Mouse (Mus musculus) heart, adult 2 months (tissue): Measurements from ENCODE around the gene Cd200. TPM values are rescaled to one million over a fixed set of nuclear protein-coding genes. Genes with fewer than 3 reads are reported as not detected.
"Not testable (repeated sequence)": the region's sequence is repeated elsewhere in the genome, so short reads cannot be mapped to it uniquely, and the experiment has no call there.

ENCODE experiments used
- DNase-seq, 2 experiments: peaks; one replicate each; pipeline ENCODE4 v3.0.0; 2021
- H3K27ac ChIP-seq: fragments of 200-600 bp; 2 replicates; pipeline ENCODE4 v1.8.1; 2022
- H3K27me3 ChIP-seq: fragments of 200-500 bp; 2 replicates; pipeline ENCODE4 v1.6.1; 2012; ENCODE audit warnings: mild to moderate bottlenecking, low read length, inconsistent platforms, mixed read lengths; ENCODE audit not compliant: control insufficient read depth, insufficient read depth
- H3K36me3 ChIP-seq: fragments of 200-500 bp; 2 replicates; pipeline ENCODE4 v1.6.1; 2012; ENCODE audit warnings: low read length, inconsistent platforms; ENCODE audit not compliant: control insufficient read depth, insufficient read depth
- H3K4me1 ChIP-seq: fragments of 200-500 bp; 2 replicates; pipeline ENCODE4 v1.6.1; 2011; ENCODE audit warnings: low read length; ENCODE audit not compliant: control insufficient read depth, insufficient read depth
- H3K4me3 ChIP-seq: fragments of 200-600 bp; 2 replicates; pipeline ENCODE4 v1.8.1; 2022
- H3K79me2 ChIP-seq: fragments of 200-500 bp; replicated peaks from 2 replicates; pipeline ENCODE4 v1.6.1; 2012; ENCODE audit warnings: mild to moderate bottlenecking, inconsistent platforms, low read length, moderate library complexity, mixed read lengths; ENCODE audit not compliant: control insufficient read depth, insufficient read depth
- H3K9ac ChIP-seq: fragments of 200-500 bp; 2 replicates; pipeline ENCODE4 v1.6.1; 2012; ENCODE audit warnings: low read depth, mild to moderate bottlenecking, control low read depth, inconsistent platforms, low read length, mixed read lengths
- CTCF ChIP-seq: fragments of 200-600 bp; IDR thresholded peaks from 2 replicates; pipeline ENCODE4 v1.8.1; 2022; ENCODE audit warnings: antibody characterized with exemption, mild to moderate bottlenecking, moderate library complexity
- EP300 ChIP-seq: fragments of 200-500 bp; IDR thresholded peaks from 2 replicates; pipeline ENCODE4 v1.6.1; 2011; ENCODE audit warnings: low read depth, low read length, control low read depth; ENCODE audit not compliant: insufficient read depth
- POLR2A ChIP-seq: fragments of 200-500 bp; IDR thresholded peaks from 2 replicates; pipeline ENCODE4 v1.6.1; 2011; ENCODE audit warnings: mild to moderate bottlenecking, low read depth, low read length, control low read depth; ENCODE audit not compliant: insufficient read depth
- WGBS: fragments of 180-500 bp; shearing (Covaris S2); methylation state at CpG from one replicate; pipeline ENCODE4 v1.1.7; 2018; 5-methylcytosine and 5-hydroxymethylcytosine counted together
- intact Hi-C: fragments of 180-260 bp; cut with DNase I; formaldehyde crosslinking; loops from one replicate; pipeline ENCODE4 v1.15.1; 2025
- polyA plus RNA-seq: library from polyadenylated mRNA; depleted of rRNA; stranded (reverse); fragments of >200 nt; gene quantifications from 2 replicates; pipeline ENCODE4 v1.2.3, GENCODE M21; 2012
- total RNA-seq, 2 experiments: library from RNA; stranded (reverse); gene quantifications; 2 replicates each; pipeline ENCODE4 v1.2.3; 2021

The Cd200 gene
- total and polyA plus RNA-seq, 3 experiments = 63.6 to 90.0 (median 69.3) TPM

- peaks cover 19% of the 10 kb centered on the region for H3K4me1 ChIP-seq
These were observed 43.5 kb downstream of the Cd200 start for GRCm38 (mm10) chr16:45365353-45365752.

GRCm38 (mm10) chr16:45364627-45365026, 44.2 kb downstream of the Cd200 start:
- no peaks in the 10 kb centered on the region for H3K79me2 ChIP-seq
- peaks cover 17% of the 10 kb centered on the region for H3K4me1 ChIP-seq
- no peaks in the 10 kb centered on the region for H3K27me3 ChIP-seq
- intact Hi-C loops = no loop called here
- H3K36me3 ChIP-seq = peaks cover 37% of the 10 kb centered on the region
- H3K4me3 ChIP-seq = no peak overlapping the region
- no peak overlapping the region for H3K9ac ChIP-seq
- DNase-seq = no peak
- peak overlapping the region; percentile 78 for H3K27ac ChIP-seq
- WGBS = 82% methylated on average over 1 of the region's 1 CpGs
- TF ChIP-seq EP300 = no peak
- TF ChIP-seq POLR2A = no peak
- no peak for TF ChIP-seq CTCF

More at GRCm38 (mm10) chr16:45365353-45365752, 43.5 kb downstream of the Cd200 start:
- 86% methylated on average over 9 of the region's 9 CpGs for WGBS
- Histone ChIP-seq H3K27me3 (no peaks in the 10 kb centered on the region), H3K27ac (peak overlapping the region; percentile 78), H3K79me2 (no peaks in the 10 kb centered on the region), H3K36me3 (peaks cover 42% of the 10 kb centered on the region), H3K4me3 (no peak overlapping the region), H3K9ac (no peak overlapping the region)
- DNase-seq = no peak
- intact Hi-C loops = no loop called here
- no peak for TF ChIP-seq CTCF
- TF ChIP-seq POLR2A = no peak
- TF ChIP-seq EP300 = no peak

- Histone ChIP-seq H3K79me2 (no peaks in the 10 kb centered on the region), H3K36me3 (peaks cover 34% of the 10 kb centered on the region), H3K27me3 (no peaks in the 10 kb centered on the region), H3K9ac (no peak overlapping the region), H3K4me3 (no peak overlapping the region), H3K4me1 (peaks cover 16% of the 10 kb centered on the region), H3K27ac (peak overlapping the region; percentile 78)
- no peak for DNase-seq
- no peak for TF ChIP-seq POLR2A
- TF ChIP-seq CTCF = no peak
- no peak for TF ChIP-seq EP300
- intact Hi-C loops = no loop called here
- WGBS = 37% methylated on average over 4 of the region's 4 CpGs
These were observed 45.3 kb downstream of the Cd200 start for GRCm38 (mm10) chr16:45363480-45364045.

- Histone ChIP-seq H3K4me3 (no peak overlapping the region), H3K36me3 (peaks cover 29% of the 10 kb centered on the region), H3K79me2 (no peaks in the 10 kb centered on the region), H3K27ac (peak overlapping the region; percentile 58), H3K4me1 (peaks cover 14% of the 10 kb centered on the region), H3K9ac (no peak overlapping the region), H3K27me3 (no peaks in the 10 kb centered on the region)
- TF ChIP-seq CTCF (no peak), EP300 (no peak), POLR2A (no peak)
- intact Hi-C loops = no loop called here
- DNase-seq = no peak
These were observed 47.4 kb downstream of the Cd200 start for GRCm38 (mm10) chr16:45361450-45361849.

GRCm38 (mm10) chr16:45358441-45358840, 50.4 kb downstream of the Cd200 start:
- intact Hi-C loops, H3K4me3 ChIP-seq, DNase-seq, H3K4me1 ChIP-seq, H3K79me2 ChIP-seq, H3K27me3 ChIP-seq, H3K9ac ChIP-seq: not testable (repeated sequence)
- 70% methylated on average over 5 of the region's 5 CpGs for WGBS
- Histone ChIP-seq H3K27ac (peak overlapping the region; percentile 67), H3K36me3 (peaks cover 15% of the 10 kb centered on the region)

- TF ChIP-seq CTCF (no peak), EP300 (no peak), POLR2A (no peak)
- peak overlapping the region; percentile 72 for H3K27ac ChIP-seq
- H3K9ac ChIP-seq = no peak overlapping the region
- DNase-seq = no peak
- H3K27me3 ChIP-seq = no peaks in the 10 kb centered on the region
- intact Hi-C loops = no loop called here
- H3K36me3 ChIP-seq = peaks cover 11% of the 10 kb centered on the region
- H3K4me3 ChIP-seq = no peak overlapping the region
- peaks cover 7% of the 10 kb centered on the region for H3K4me1 ChIP-seq
- WGBS = 36% methylated on average over 1 of the region's 1 CpGs
- no peaks in the 10 kb centered on the region for H3K79me2 ChIP-seq
These were observed 51.7 kb downstream of the Cd200 start for GRCm38 (mm10) chr16:45357134-45357533.
